Mouse (Mus musculus) embryonic facial prominence, embryonic 11.5 days (tissue): ENCODE results near the gene Pum1. TPM values are rescaled to one million over a fixed set of nuclear protein-coding genes. Genes with fewer than 3 reads are reported as not detected.
A peak's percentile ranks its signal among the peaks of the same experiment; 100 is the strongest.

Source experiments
- ATAC-seq: fragments of 200-750 bp; cut with Nextera tagmentation; replicated peaks from 2 replicates; pipeline ENCODE4 v1.8.0; 2017; ENCODE audit warnings: low read depth; ENCODE audit not compliant: insufficient number of reproducible peaks, low FRiP score, low TSS enrichment
- DNase-seq: peaks from one replicate; pipeline ENCODE4 v3.0.0-alpha.2; 2015; ENCODE audit warnings: low spot score
- H3K27ac ChIP-seq: fragments of 300-500 bp; sonication (generic); replicated peaks from 2 replicates; pipeline ENCODE4 v1.5.1; 2014; ENCODE audit warnings: mild to moderate bottlenecking, low read depth, low read length, control low read depth
- H3K27me3 ChIP-seq: fragments of 300-500 bp; sonication (generic); 2 replicates; pipeline ENCODE4 v1.6.1; 2014; ENCODE audit warnings: mild to moderate bottlenecking, low read length, moderate library complexity, mixed read lengths; ENCODE audit not compliant: control insufficient read depth, insufficient read depth
- H3K36me3 ChIP-seq: fragments of 300-500 bp; sonication (generic); replicated peaks from 2 replicates; pipeline ENCODE4 v1.6.1; 2014; ENCODE audit warnings: low read depth, mild to moderate bottlenecking, low read length, moderate library complexity, mixed read lengths; ENCODE audit not compliant: control insufficient read depth, insufficient read depth
- H3K4me1 ChIP-seq: fragments of 300-500 bp; sonication (generic); 2 replicates; pipeline ENCODE4 v1.6.1; 2014; ENCODE audit warnings: low read length, mixed read lengths; ENCODE audit not compliant: control insufficient read depth, insufficient read depth
- H3K4me2 ChIP-seq: fragments of 300-500 bp; sonication (generic); 2 replicates; pipeline ENCODE4 v1.6.1; 2014; ENCODE audit warnings: low read depth, mild to moderate bottlenecking, control low read depth, low read length, moderate library complexity
- H3K4me3 ChIP-seq: fragments of 300-500 bp; sonication (generic); 2 replicates; pipeline ENCODE4 v1.5.1; 2014; ENCODE audit warnings: low read depth, low read length, control low read depth
- H3K9ac ChIP-seq: fragments of 300-500 bp; sonication (generic); replicated peaks from 2 replicates; pipeline ENCODE4 v1.6.1; 2014; ENCODE audit warnings: mild to moderate bottlenecking, control low read depth, low read length
- H3K9me3 ChIP-seq: fragments of 300-500 bp; sonication (generic); replicated peaks from 2 replicates; pipeline ENCODE4 v1.6.1; 2016; ENCODE audit warnings: mild to moderate bottlenecking, low read length, inconsistent platforms, mixed read lengths; ENCODE audit not compliant: control insufficient read depth
- WGBS: fragments of 180-500 bp; shearing (Covaris S2); extraction: QIAGEN DNeasy Blood & Tissue Kit; methylation state at CpG from one replicate; pipeline ENCODE4 v1.1.7; 2014; 5-methylcytosine and 5-hydroxymethylcytosine counted together
- polyA plus RNA-seq: library from polyadenylated mRNA; unstranded; fragments of >200 nt; fragmentation: Nextera tagmentation; extraction: Ambion mirVana; gene quantifications from 2 replicates; pipeline ENCODE4 v1.2.1, GENCODE M21; 2014

Pum1 gene
- polyA plus RNA-seq, 1 experiment from 2014 or later: 88.5 TPM

- H3K9ac ChIP-seq: no peak overlapping the region
- H3K27ac ChIP-seq: no peak overlapping the region
- no peaks in the 10 kb centered on the region for H3K27me3 ChIP-seq
- ATAC-seq (no peak), DNase-seq (no peak)
- no peak overlapping the region for H3K4me2 ChIP-seq
- no peaks in the 10 kb centered on the region for H3K36me3 ChIP-seq
- no peaks in the 10 kb centered on the region for H3K4me1 ChIP-seq
- 88% methylated on average over 5 of the region's 5 CpGs for WGBS
- no peak overlapping the region for H3K4me3 ChIP-seq
- H3K9me3 ChIP-seq: no peaks in the 10 kb centered on the region
Observed at GRCm38 (mm10) chr4:130642468-130642867, 20.7 kb upstream of the Pum1 start.

GRCm38 (mm10) chr4:130645426-130645825 lies 17.7 kb upstream of the Pum1 start:
- H3K4me2 ChIP-seq: no peak overlapping the region
- no peaks in the 10 kb centered on the region for H3K4me1 ChIP-seq
- no peaks in the 10 kb centered on the region for H3K9me3 ChIP-seq
- WGBS: 20% methylated on average over 1 of the region's 1 CpGs
- no peaks in the 10 kb centered on the region for H3K36me3 ChIP-seq
- H3K4me3 ChIP-seq: no peak overlapping the region
- H3K27me3 ChIP-seq: no peaks in the 10 kb centered on the region
- ATAC-seq: no peak
- no peak overlapping the region for H3K27ac ChIP-seq
- no peak overlapping the region for H3K9ac ChIP-seq
- DNase-seq: no peak

GRCm38 (mm10) chr4:130651286-130651685 lies 11.8 kb upstream of the Pum1 start:
- Histone ChIP-seq H3K4me3 (no peak overlapping the region), H3K4me1 (no peaks in the 10 kb centered on the region), H3K9ac (no peak overlapping the region), H3K4me2 (no peak overlapping the region), H3K27ac (no peak overlapping the region), H3K9me3 (no peaks in the 10 kb centered on the region), H3K36me3 (no peaks in the 10 kb centered on the region), H3K27me3 (no peaks in the 10 kb centered on the region)
- no peak for DNase-seq
- no peak for ATAC-seq
- 86% methylated on average over 4 of the region's 4 CpGs for WGBS

GRCm38 (mm10) chr4:130652546-130652945 lies 10.6 kb upstream of the Pum1 start:
- ATAC-seq (no peak), DNase-seq (peak; percentile 24)
- H3K4me2 ChIP-seq: no peak overlapping the region
- WGBS: 37% methylated on average over 4 of the region's 4 CpGs
- H3K9ac ChIP-seq: no peak overlapping the region
- H3K27ac ChIP-seq: no peak overlapping the region
- no peaks in the 10 kb centered on the region for H3K9me3 ChIP-seq
- H3K4me1 ChIP-seq: no peaks in the 10 kb centered on the region
- no peak overlapping the region for H3K4me3 ChIP-seq
- no peaks in the 10 kb centered on the region for H3K27me3 ChIP-seq
- no peaks in the 10 kb centered on the region for H3K36me3 ChIP-seq

- Histone ChIP-seq H3K4me3 (no peak overlapping the region), H3K4me1 (no peaks in the 10 kb centered on the region), H3K36me3 (no peaks in the 10 kb centered on the region), H3K27ac (no peak overlapping the region), H3K4me2 (no peak overlapping the region), H3K27me3 (no peaks in the 10 kb centered on the region), H3K9ac (no peak overlapping the region), H3K9me3 (no peaks in the 10 kb centered on the region)
- WGBS: 36% methylated on average over 1 of the region's 1 CpGs
- DNase-seq: no peak
- no peak for ATAC-seq
Observed at GRCm38 (mm10) chr4:130657820-130658565, 5.1 kb upstream of the Pum1 start.

GRCm38 (mm10) chr4:130659470-130659869 lies 3.7 kb upstream of the Pum1 start:
- WGBS: 87% methylated on average over 6 of the region's 6 CpGs
- no peaks in the 10 kb centered on the region for H3K27me3 ChIP-seq

GRCm38 (mm10) chr4:130660106-130660505 lies 3.0 kb upstream of the Pum1 start:
- H3K4me3 ChIP-seq: no peak overlapping the region
- WGBS: 71% methylated on average over 2 of the region's 2 CpGs
- H3K27me3 ChIP-seq: no peaks in the 10 kb centered on the region
- no peaks in the 10 kb centered on the region for H3K36me3 ChIP-seq
- DNase-seq (no peak), ATAC-seq (no peak)
- no peaks in the 10 kb centered on the region for H3K9me3 ChIP-seq
- no peak overlapping the region for H3K4me2 ChIP-seq
- no peaks in the 10 kb centered on the region for H3K4me1 ChIP-seq
- H3K9ac ChIP-seq: no peak overlapping the region
- no peak overlapping the region for H3K27ac ChIP-seq

More at GRCm38 (mm10) chr4:130659470-130659869, 3.7 kb upstream of the Pum1 start:
- Histone ChIP-seq H3K4me1 (no peaks in the 10 kb centered on the region), H3K9ac (no peak overlapping the region), H3K4me2 (no peak overlapping the region), H3K27ac (no peak overlapping the region), H3K9me3 (no peaks in the 10 kb centered on the region), H3K36me3 (no peaks in the 10 kb centered on the region), H3K4me3 (no peak overlapping the region)
- DNase-seq (no peak), ATAC-seq (no peak)

GRCm38 (mm10) chr4:130661151-130661550 lies 2.0 kb upstream of the Pum1 start:
- Histone ChIP-seq H3K27me3 (no peaks in the 10 kb centered on the region), H3K9ac (no peak overlapping the region), H3K27ac (no peak overlapping the region), H3K4me2 (no peak overlapping the region), H3K36me3 (no peaks in the 10 kb centered on the region), H3K9me3 (no peaks in the 10 kb centered on the region), H3K4me1 (no peaks in the 10 kb centered on the region), H3K4me3 (no peak overlapping the region)
- 89% methylated on average over 3 of the region's 3 CpGs for WGBS
- DNase-seq (no peak), ATAC-seq (no peak)
